28 mouse cellular contexts compared by ENCODE assay signal in the genomic region with DNA sequence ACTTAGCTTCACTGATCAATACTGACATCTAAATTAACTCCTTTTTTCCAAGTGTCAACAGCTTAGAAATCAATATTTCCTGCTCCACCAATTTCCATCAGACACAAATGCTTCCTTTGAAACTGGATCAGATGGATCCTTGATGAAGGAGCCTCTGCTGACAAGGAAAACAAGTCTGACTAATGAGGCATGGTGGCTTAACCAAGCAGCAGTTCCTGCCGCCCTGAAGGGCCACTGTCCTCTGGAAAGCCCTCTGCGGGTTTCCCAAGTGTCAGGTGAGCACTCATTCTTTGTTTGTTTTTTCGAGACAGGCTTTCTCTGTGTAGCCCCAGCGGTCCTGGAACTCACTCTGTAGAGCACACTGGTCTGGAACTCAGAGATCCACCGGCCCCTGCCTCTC.
DNase-seq lines count a peak whose midpoint lies in the region; ATAC-seq and TF ChIP-seq lines count a peak whose summit lies in the region.
"Had no signal": no experiment of that assay in that cellular context is flagged by ENCODE, and none has a peak within 500 bp of the region (broad histone marks: within the 10 kb centered on the region; RNA-seq: fewer than 3 reads in every experiment).

No protein-coding gene starts in this region.

- no peak for TF ChIP-seq CTCF in hindbrain, postnatal 0 days (IDR thresholded peaks at IDR 0.05; ENCODE audit: low read depth)
- TF ChIP-seq CTCF in left cerebral cortex, adult 2 months (IDR thresholded peaks at IDR 0.05), result no peak

- no peaks in the 10 kb centered on the region for H3K9me3 ChIP-seq in hindbrain, embryonic 14.5 days (ENCODE audit: control insufficient read depth, low read length)
- H3K9me3 ChIP-seq in hindbrain, postnatal 0 days (ENCODE audit: low read length), result no peaks in the 10 kb centered on the region
- H3K9me3 ChIP-seq: embryonic facial prominence, embryonic 13.5 days; forebrain, embryonic 13.5 days; G1E; heart, embryonic 15.5 days; limb, embryonic 15.5 days; neural tube, embryonic 13.5 days had no signal

- DNase-seq in hindbrain, embryonic 14.5 days (ENCODE audit: low spot score), result no peak
- no peak for DNase-seq in hindbrain, postnatal 0 days (ENCODE audit: low spot score)
- DNase-seq in left cerebral cortex, adult 2 months (ENCODE audit: extremely low spot score in 1 of 2, low spot score in 2 of 2), result no peak
- DNase-seq in left cerebral cortex, adult 11 months (ENCODE audit: low spot score), result no peak
- peak; percentile 14 for DNase-seq in embryo, embryonic 9.5 days (ENCODE audit: extremely low spot score)
- peak; percentile 58 for DNase-seq in retina, postnatal 1 day
- no peak for DNase-seq in cerebellum, adult 11 months
- DNase-seq: B cell, adult 2 months; cerebellum, adult 18-20 months; cerebellum, postnatal 25 days; heart, postnatal 36 days; kidney, postnatal 36 days; layer of hippocampus, adult 9-11 months; left cerebral cortex, postnatal 4 days; lung, embryonic 14.5 days; right cerebral cortex, adult 18-20 months; right cerebral cortex, postnatal 4 days; thymus, postnatal 25 days had no signal

- peaks cover 27% of the 10 kb centered on the region for H3K36me3 ChIP-seq in hindbrain, embryonic 14.5 days (replicated peaks; ENCODE audit: control insufficient read depth, insufficient read depth)
- H3K36me3 ChIP-seq in hindbrain, postnatal 0 days (ENCODE audit: insufficient read depth, low read length), result no peaks in the 10 kb centered on the region
- H3K36me3 ChIP-seq: G1E had no signal

- H3K9ac ChIP-seq in hindbrain, embryonic 14.5 days, result no peak overlapping the region
- no peak overlapping the region for H3K9ac ChIP-seq in hindbrain, postnatal 0 days (replicated peaks; ENCODE audit: low read length)
- H3K9ac ChIP-seq: embryonic facial prominence, embryonic 13.5 days; forebrain, embryonic 13.5 days; heart, embryonic 15.5 days; limb, embryonic 15.5 days; liver, embryonic 14.5 days; lung, embryonic 14.5 days; neural tube, embryonic 13.5 days had no signal

- intact Hi-C loops in left cerebral cortex, adult 2 months (cut with DNase I), result no loop called here

- no peak for ATAC-seq in hindbrain, embryonic 14.5 days (ENCODE audit: low FRiP score)
- no peak for ATAC-seq in hindbrain, postnatal 0 days
- ATAC-seq: forebrain, embryonic 13.5 days; midbrain, embryonic 16.5 days; Patski had no signal

- H3K4me2 ChIP-seq in hindbrain, embryonic 14.5 days (replicated peaks), result no peak overlapping the region
- no peak overlapping the region for H3K4me2 ChIP-seq in hindbrain, postnatal 0 days (ENCODE audit: low read depth, low read length)
- H3K4me2 ChIP-seq: embryonic facial prominence, embryonic 13.5 days; forebrain, embryonic 13.5 days; heart, embryonic 15.5 days; limb, embryonic 15.5 days; lung, embryonic 14.5 days; neural tube, embryonic 13.5 days had no signal

- WGBS in hindbrain, embryonic 14.5 days, result 51% methylated on average over 5 of the region's 5 CpGs
- 46% methylated on average over 5 of the region's 5 CpGs for WGBS in hindbrain, postnatal 0 days

- no peak overlapping the region for H3K4me3 ChIP-seq in hindbrain, embryonic 14.5 days (replicated peaks; ENCODE audit: low read length)
- H3K4me3 ChIP-seq in hindbrain, postnatal 0 days (ENCODE audit: low read length), result no peak overlapping the region
- no peak overlapping the region for H3K4me3 ChIP-seq in left cerebral cortex, adult 2 months
- H3K4me3 ChIP-seq: embryonic facial prominence, embryonic 13.5 days; forebrain, embryonic 13.5 days; heart, embryonic 15.5 days; limb, embryonic 15.5 days; myocyte; neural tube, embryonic 13.5 days had no signal

- no peaks in the 10 kb centered on the region for H3K27me3 ChIP-seq in hindbrain, embryonic 14.5 days (ENCODE audit: control insufficient read depth, insufficient read depth, low read length)
- no peaks in the 10 kb centered on the region for H3K27me3 ChIP-seq in hindbrain, postnatal 0 days (ENCODE audit: insufficient read depth, low read length)
- H3K27me3 ChIP-seq: embryonic facial prominence, embryonic 13.5 days; forebrain, embryonic 13.5 days; heart, embryonic 15.5 days; limb, embryonic 15.5 days; neural tube, embryonic 13.5 days; Patski had no signal

- H3K27ac ChIP-seq in hindbrain, embryonic 14.5 days, result peak overlapping the region; percentile 47
- H3K27ac ChIP-seq in hindbrain, postnatal 0 days, result no peak overlapping the region
- peak overlapping the region; percentile 30 for H3K27ac ChIP-seq in left cerebral cortex, adult 2 months
- H3K27ac ChIP-seq: embryonic facial prominence, embryonic 13.5 days; forebrain, embryonic 13.5 days; heart, embryonic 15.5 days; limb, embryonic 15.5 days; liver, embryonic 14.5 days; neural tube, embryonic 13.5 days had no signal

- H3K4me1 ChIP-seq in hindbrain, embryonic 14.5 days (replicated peaks; ENCODE audit: control insufficient read depth, insufficient read depth, low read length), result no peaks in the 10 kb centered on the region; the same call in 1 of the 2 replicates
- 0 out of 2 replicates have a peak, but pooled peaks cover 3% of the 10 kb centered on the region for H3K4me1 ChIP-seq in hindbrain, postnatal 0 days (ENCODE audit: insufficient read depth, low read length)

Comparison
In these comparisons a context has a peak if more than half of its experiments do, and no peak if none do; other contexts are left out.
1. DNase-seq: peak in embryo, embryonic 9.5 days (single experiment) and retina, postnatal 1 day (single experiment); none in hindbrain, embryonic 14.5 days (single experiment), hindbrain, postnatal 0 days (single experiment), left cerebral cortex, adult 2 months (0 of 2), left cerebral cortex, adult 11 months (single experiment) and cerebellum, adult 11 months (single experiment).